Mouse (Mus musculus) limb, embryonic 13.5 days (tissue): ENCODE results near the gene Nsd2. TPM values are rescaled to one million over a fixed set of nuclear protein-coding genes. Genes with fewer than 3 reads are reported as not detected.

Source experiments
- ATAC-seq: fragments of 200-750 bp; cut with Nextera tagmentation; 2 replicates; pipeline ENCODE4 v1.8.0; 2017; ENCODE audit warnings: low read depth, moderate number of reproducible peaks, moderate TSS enrichment; ENCODE audit not compliant: low FRiP score
- H3K27ac ChIP-seq: fragments of 300-500 bp; sonication (generic); 2 replicates; pipeline ENCODE4 v1.5.1; 2015; ENCODE audit warnings: inconsistent platforms, mild to moderate bottlenecking, moderate library complexity
- H3K27me3 ChIP-seq: fragments of 300-500 bp; sonication (generic); 2 replicates; pipeline ENCODE4 v1.6.1; 2015; ENCODE audit warnings: mild to moderate bottlenecking, inconsistent platforms
- H3K36me3 ChIP-seq: fragments of 300-500 bp; sonication (generic); 2 replicates; pipeline ENCODE4 v1.6.1; 2015; ENCODE audit warnings: inconsistent platforms, mild to moderate bottlenecking, moderate library complexity
- H3K4me1 ChIP-seq: fragments of 300-500 bp; sonication (generic); 2 replicates; pipeline ENCODE4 v1.6.1; 2015; ENCODE audit warnings: inconsistent platforms
- H3K4me2 ChIP-seq: fragments of 300-500 bp; sonication (generic); replicated peaks from 2 replicates; pipeline ENCODE4 v1.6.1; 2015; ENCODE audit warnings: inconsistent platforms, mild to moderate bottlenecking, moderate library complexity
- H3K4me3 ChIP-seq: fragments of 300-500 bp; sonication (generic); 2 replicates; pipeline ENCODE4 v1.5.1; 2015; ENCODE audit warnings: moderate library complexity, mild to moderate bottlenecking, inconsistent platforms
- H3K9ac ChIP-seq: fragments of 300-500 bp; sonication (generic); 2 replicates; pipeline ENCODE4 v1.6.1; 2015; ENCODE audit warnings: mild to moderate bottlenecking, inconsistent platforms
- H3K9me3 ChIP-seq: fragments of 300-500 bp; sonication (generic); 2 replicates; pipeline ENCODE4 v1.6.1; 2016; ENCODE audit warnings: inconsistent platforms
- WGBS: fragments of 180-500 bp; shearing (Covaris S2); methylation state at CpG from one replicate; pipeline ENCODE4 v1.1.7; 2015; 5-methylcytosine and 5-hydroxymethylcytosine counted together
- polyA plus RNA-seq: library from polyadenylated mRNA; unstranded; fragments of >200 nt; fragmentation: Nextera tagmentation; extraction: Ambion mirVana; gene quantifications from 2 replicates; pipeline ENCODE4 v1.2.1, GENCODE M21; 2015

The Nsd2 gene
- 46.4 and 47.8 TPM in 2 replicates for polyA plus RNA-seq

GRCm38 (mm10) chr5:33819876-33820732 is at the start of gene Nsd2:
TSS of gene Nsd2 (plus strand) at chr5:33820725.
- peak; percentile 88 for ATAC-seq
- Histone ChIP-seq H3K36me3 (no peaks in the 10 kb centered on the region), H3K27ac (peak within 1 kb of the TSS; percentile 97), H3K4me2 (peak within 1 kb of the TSS; percentile 82), H3K27me3 (no peaks in the 10 kb centered on the region), H3K9ac (peak within 1 kb of the TSS; percentile 97), H3K9me3 (no peaks in the 10 kb centered on the region), H3K4me3 (peak within 1 kb of the TSS; percentile 100), H3K4me1 (peaks cover 33% of the 10 kb centered on the region)
- under 1% methylated on average over 88 of the region's 136 CpGs for WGBS

GRCm38 (mm10) chr5:33777195-33777594 is 43.3 kb upstream of the Nsd2 start:
- no peak for ATAC-seq
- H3K4me2 ChIP-seq, result no peak overlapping the region
- no peaks in the 10 kb centered on the region for H3K27me3 ChIP-seq
- no peak overlapping the region for H3K27ac ChIP-seq
- no peak overlapping the region for H3K4me3 ChIP-seq
- peaks cover 53% of the 10 kb centered on the region for H3K36me3 ChIP-seq
- H3K9ac ChIP-seq, result no peak overlapping the region
- H3K9me3 ChIP-seq, result no peaks in the 10 kb centered on the region
- peaks cover 18% of the 10 kb centered on the region for H3K4me1 ChIP-seq

- peaks cover 14% of the 10 kb centered on the region for H3K36me3 ChIP-seq
- peak overlapping the region; percentile 89 for H3K4me3 ChIP-seq
- no peaks in the 10 kb centered on the region for H3K27me3 ChIP-seq
- no peak for ATAC-seq
- no peaks in the 10 kb centered on the region for H3K9me3 ChIP-seq
- H3K9ac ChIP-seq, result peak overlapping the region; percentile 90
- H3K4me1 ChIP-seq, result peaks cover 23% of the 10 kb centered on the region
- 5% methylated on average over 10 of the region's 11 CpGs for WGBS
- peak overlapping the region; percentile 81; the same call in 1 of the 2 replicates for H3K27ac ChIP-seq
- H3K4me2 ChIP-seq, result peak overlapping the region; percentile 93
Observed at GRCm38 (mm10) chr5:33781964-33782344, 38.6 kb upstream of the Nsd2 start.

- ATAC-seq, result peak; percentile 100
- Histone ChIP-seq H3K27me3 (no peaks in the 10 kb centered on the region), H3K4me2 (peak within 1 kb of the TSS; percentile 93), H3K4me1 (peaks cover 23% of the 10 kb centered on the region), H3K9me3 (no peaks in the 10 kb centered on the region), H3K36me3 (peaks cover 9% of the 10 kb centered on the region; the same call in 1 of the 2 replicates), H3K27ac (peak within 1 kb of the TSS; percentile 81), H3K4me3 (peak within 1 kb of the TSS; percentile 89), H3K9ac (peak within 1 kb of the TSS; percentile 90)
- under 1% methylated on average over 65 of the region's 65 CpGs for whole genome bisulfite sequencing
Observed at GRCm38 (mm10) chr5:33782345-33782998, 38.1 kb upstream of the Nsd2 start, which contains the start of gene Letm1. TSS of gene Letm1 (minus strand) at chr5:33782817.

GRCm38 (mm10) chr5:33782999-33783390 is 37.5 kb upstream of the Nsd2 start:
- 8% methylated on average over 6 of the region's 6 CpGs for WGBS
- ATAC-seq, result peak; percentile 82

GRCm38 (mm10) chr5:33791912-33792643 is 28.4 kb upstream of the Nsd2 start:
- peaks cover 3% of the 10 kb centered on the region for H3K9me3 ChIP-seq
- H3K9ac ChIP-seq, result no peak overlapping the region
- H3K4me3 ChIP-seq, result no peak overlapping the region
- no peaks in the 10 kb centered on the region for H3K36me3 ChIP-seq
- H3K4me1 ChIP-seq, result no peaks in the 10 kb centered on the region
- WGBS, result 63% methylated on average over 5 of the region's 5 CpGs
- no peak overlapping the region for H3K4me2 ChIP-seq
- no peaks in the 10 kb centered on the region for H3K27me3 ChIP-seq
- no peak for ATAC-seq
- no peak overlapping the region for H3K27ac ChIP-seq

More at GRCm38 (mm10) chr5:33782999-33783390, 37.5 kb upstream of the Nsd2 start:
- Histone ChIP-seq H3K4me3 (peak overlapping the region; percentile 89), H3K9me3 (no peaks in the 10 kb centered on the region), H3K27ac (peak overlapping the region; percentile 81; the same call in 1 of the 2 replicates), H3K36me3 (0 out of 2 replicates have a peak, but pooled peaks cover 4% of the 10 kb centered on the region), H3K9ac (peak overlapping the region; percentile 90), H3K27me3 (no peaks in the 10 kb centered on the region), H3K4me1 (peaks cover 23% of the 10 kb centered on the region), H3K4me2 (peak overlapping the region; percentile 93)

- ATAC-seq, result no peak
- no peaks in the 10 kb centered on the region for H3K36me3 ChIP-seq
- H3K9me3 ChIP-seq, result peaks cover 12% of the 10 kb centered on the region
- 81% methylated on average over 2 of the region's 2 CpGs for WGBS
- no peak overlapping the region for H3K9ac ChIP-seq
- H3K27ac ChIP-seq, result no peak overlapping the region
- H3K4me3 ChIP-seq, result no peak overlapping the region
- H3K4me1 ChIP-seq, result no peaks in the 10 kb centered on the region
- H3K4me2 ChIP-seq, result no peak overlapping the region
- no peaks in the 10 kb centered on the region for H3K27me3 ChIP-seq
Observed at GRCm38 (mm10) chr5:33803337-33803736, 17.2 kb upstream of the Nsd2 start.

- no peak overlapping the region for H3K9ac ChIP-seq
- H3K27ac ChIP-seq, result no peak overlapping the region
- H3K9me3 ChIP-seq, result no peaks in the 10 kb centered on the region
- no peak overlapping the region for H3K4me2 ChIP-seq
- no peak overlapping the region for H3K4me3 ChIP-seq
- no peaks in the 10 kb centered on the region for H3K4me1 ChIP-seq
- 83% methylated on average over 4 of the region's 4 CpGs for WGBS
- H3K36me3 ChIP-seq, result no peaks in the 10 kb centered on the region
- H3K27me3 ChIP-seq, result no peaks in the 10 kb centered on the region
- no peak for ATAC-seq
Observed at GRCm38 (mm10) chr5:33811519-33811918, 9.0 kb upstream of the Nsd2 start.

- H3K9me3 ChIP-seq, result no peaks in the 10 kb centered on the region
- H3K36me3 ChIP-seq, result no peaks in the 10 kb centered on the region
- no peak overlapping the region for H3K4me3 ChIP-seq
- no peak overlapping the region for H3K27ac ChIP-seq
- no peak overlapping the region for H3K4me2 ChIP-seq
- H3K9ac ChIP-seq, result no peak overlapping the region
- peaks cover 12% of the 10 kb centered on the region for H3K4me1 ChIP-seq
- no peak for ATAC-seq
- no peaks in the 10 kb centered on the region for H3K27me3 ChIP-seq
- 80% methylated on average over 6 of the region's 6 CpGs for WGBS
Observed at GRCm38 (mm10) chr5:33816008-33816725, 4.4 kb upstream of the Nsd2 start.

- ATAC-seq, result no peak
- no peak overlapping the region for H3K27ac ChIP-seq
- H3K9me3 ChIP-seq, result no peaks in the 10 kb centered on the region
- no peaks in the 10 kb centered on the region for H3K27me3 ChIP-seq
- no peak overlapping the region for H3K4me3 ChIP-seq
- 40% methylated on average over 5 of the region's 5 CpGs for WGBS
- no peaks in the 10 kb centered on the region for H3K36me3 ChIP-seq
- no peak overlapping the region for H3K9ac ChIP-seq
- peaks cover 22% of the 10 kb centered on the region for H3K4me1 ChIP-seq
- H3K4me2 ChIP-seq, result no peak overlapping the region
Observed at GRCm38 (mm10) chr5:33818104-33818503, 2.4 kb upstream of the Nsd2 start.

GRCm38 (mm10) chr5:33819141-33819875 is 1.2 kb upstream of the Nsd2 start:
- no peaks in the 10 kb centered on the region for H3K36me3 ChIP-seq
- ATAC-seq, result peak; percentile 25; the same call in 1 of the 2 replicates
- H3K27me3 ChIP-seq, result no peaks in the 10 kb centered on the region
- H3K9ac ChIP-seq, result peak overlapping the region; percentile 97
- 22% methylated on average over 9 of the region's 9 CpGs for WGBS
- H3K4me1 ChIP-seq, result peaks cover 28% of the 10 kb centered on the region
- H3K4me3 ChIP-seq, result peak overlapping the region; percentile 100
- peak overlapping the region; percentile 82 for H3K4me2 ChIP-seq
- no peaks in the 10 kb centered on the region for H3K9me3 ChIP-seq
- peak overlapping the region; percentile 91 for H3K27ac ChIP-seq
